Mouse (Mus musculus) megakaryocyte, embryonic 14.5 days (primary cell): ENCODE measurements around the gene Npas3. TPM values are rescaled to one million over a fixed set of nuclear protein-coding genes. Genes with fewer than 3 reads are reported as not detected.

ENCODE experiments used
- H3K27me3 ChIP-seq: replicated peaks from 2 replicates; pipeline ENCODE3; 2012; ENCODE audit warnings: inconsistent platforms
- H3K36me3 ChIP-seq: replicated peaks from 2 replicates; pipeline ENCODE3; 2012; ENCODE audit warnings: low read length, inconsistent platforms, mixed read lengths
- H3K4me1 ChIP-seq: 2 replicates; pipeline ENCODE4 v1.6.1; 2012; ENCODE audit warnings: inconsistent platforms
- H3K4me3 ChIP-seq: replicated peaks from 2 replicates; pipeline ENCODE3; 2012; ENCODE audit warnings: moderate library complexity, mild to moderate bottlenecking, inconsistent platforms
- H3K9me3 ChIP-seq: 2 replicates; pipeline ENCODE4 v1.6.1; 2012; ENCODE audit warnings: inconsistent platforms
- FLI1 ChIP-seq: IDR thresholded peaks from 2 replicates; pipeline ENCODE4 v1.6.1; 2012; ENCODE audit warnings: low read length, inconsistent platforms, mixed read lengths
- GATA1 ChIP-seq: IDR thresholded peaks from 3 replicates; pipeline ENCODE4 v1.6.1; 2012; ENCODE audit warnings: mixed read lengths, low read length, inconsistent platforms, borderline replicate concordance
- polyA plus RNA-seq: library from polyadenylated mRNA; stranded (reverse); fragments of >175 nt; gene quantifications from 2 replicates; pipeline ENCODE4 v1.2.3, GENCODE M21; 2012; ENCODE audit warnings: low replicate concordance; ENCODE audit not compliant: insufficient read depth

Npas3 gene
- polyA plus RNA-seq, 1 experiment = not detected

DNA sequence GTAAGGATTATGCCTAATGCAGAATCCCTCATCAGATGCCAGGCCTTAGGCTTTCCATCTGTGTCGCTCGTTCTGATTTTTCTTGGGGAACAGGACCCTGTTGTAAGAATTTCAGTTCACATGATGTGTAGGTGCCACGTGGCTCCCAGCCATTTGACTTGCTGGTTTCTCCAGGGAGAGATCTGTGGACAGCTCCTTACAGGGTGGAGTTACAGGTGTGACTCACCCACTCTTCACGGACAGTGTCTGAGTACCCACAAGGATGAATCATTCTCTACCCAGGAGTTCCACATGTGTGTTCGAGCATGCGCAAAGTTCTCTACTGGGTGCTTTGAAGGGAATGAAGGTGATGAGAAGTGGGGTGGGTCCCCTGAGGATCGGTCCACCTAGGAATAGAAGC lies 722.2 kb downstream of the Npas3 start:
- no peak for TF ChIP-seq FLI1
- TF ChIP-seq GATA1 = no peak
- no peaks in the 10 kb centered on the region for H3K9me3 ChIP-seq

DNA sequence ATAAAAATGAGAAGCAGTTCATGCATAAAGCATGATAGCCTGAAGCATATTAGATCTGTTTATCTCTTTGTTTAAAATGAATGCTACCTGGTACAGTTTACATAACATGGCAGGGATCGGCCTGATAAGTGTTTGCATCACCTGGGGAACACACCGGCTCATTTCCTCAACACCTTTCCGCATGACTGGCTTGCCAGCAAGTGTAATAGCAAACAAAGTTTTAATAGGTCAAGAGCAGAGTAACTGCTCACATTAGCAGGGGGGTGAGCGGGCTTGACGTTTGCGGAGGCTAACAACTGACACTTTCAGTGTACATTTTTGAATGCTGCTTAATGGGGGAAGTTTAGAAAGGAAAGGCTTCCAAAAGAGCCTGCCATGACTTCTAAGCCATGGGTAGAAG lies 724.9 kb downstream of the Npas3 start:
- Histone ChIP-seq H3K9me3 (no peaks in the 10 kb centered on the region), H3K4me3 (no peak overlapping the region), H3K4me1 (no peaks in the 10 kb centered on the region), H3K27me3 (peaks cover 2% of the 10 kb centered on the region), H3K36me3 (no peaks in the 10 kb centered on the region)
- TF ChIP-seq GATA1 (no peak), FLI1 (no peak)

More for the DNA sequence above, 722.2 kb downstream of the Npas3 start:
- Histone ChIP-seq H3K36me3 (no peaks in the 10 kb centered on the region), H3K4me3 (no peak overlapping the region), H3K4me1 (no peaks in the 10 kb centered on the region), H3K27me3 (no peaks in the 10 kb centered on the region)

DNA sequence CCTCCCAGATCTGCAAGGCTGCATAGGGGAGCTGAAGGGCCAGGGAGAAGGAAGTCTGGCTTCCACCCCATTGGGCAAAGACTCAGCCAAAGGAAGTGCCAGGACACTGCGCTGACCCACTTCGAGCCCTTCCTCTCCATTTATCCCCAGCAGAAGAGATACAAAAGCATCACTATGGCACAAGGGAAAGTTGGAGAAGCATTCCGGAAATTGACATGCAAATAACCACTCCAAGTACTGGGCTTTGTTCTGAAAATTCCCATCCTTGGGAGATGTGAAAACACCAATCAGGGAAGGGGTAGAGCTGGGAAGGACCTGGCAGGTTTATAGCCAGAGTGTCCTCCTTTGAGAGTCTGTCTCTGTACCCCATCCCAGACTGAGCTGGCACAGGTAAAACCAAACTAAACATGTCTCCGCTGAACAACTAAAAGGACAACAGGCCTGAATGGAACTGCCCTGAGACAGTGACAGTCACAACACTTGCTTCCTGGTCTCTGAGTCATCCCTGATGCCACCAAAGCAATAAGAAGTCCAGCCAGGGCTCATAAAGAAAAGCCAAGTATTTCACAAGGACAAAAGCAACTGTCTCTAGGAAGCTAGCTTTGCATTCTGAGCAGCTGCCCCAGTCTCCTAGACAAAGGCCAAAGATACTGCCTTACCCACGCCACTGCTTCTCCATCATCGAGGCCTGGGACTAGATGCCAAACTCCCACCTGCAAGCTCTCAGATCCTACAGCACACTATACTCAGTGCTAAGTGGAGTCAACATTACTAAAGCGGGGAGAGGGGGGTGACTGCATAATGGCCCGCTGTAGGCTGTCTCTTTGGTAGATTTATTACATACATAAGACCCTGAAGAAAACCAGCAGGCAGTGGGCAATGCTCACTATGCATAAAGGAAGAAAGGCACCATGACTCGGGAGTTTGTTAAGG lies 733.4 kb downstream of the Npas3 start:
- TF ChIP-seq GATA1 = no peak
- TF ChIP-seq FLI1 = no peak
- Histone ChIP-seq H3K4me3 (no peak overlapping the region), H3K36me3 (no peaks in the 10 kb centered on the region), H3K27me3 (no peaks in the 10 kb centered on the region), H3K9me3 (no peaks in the 10 kb centered on the region), H3K4me1 (peaks cover 3% of the 10 kb centered on the region; the same call in 1 of the 2 replicates)

DNA sequence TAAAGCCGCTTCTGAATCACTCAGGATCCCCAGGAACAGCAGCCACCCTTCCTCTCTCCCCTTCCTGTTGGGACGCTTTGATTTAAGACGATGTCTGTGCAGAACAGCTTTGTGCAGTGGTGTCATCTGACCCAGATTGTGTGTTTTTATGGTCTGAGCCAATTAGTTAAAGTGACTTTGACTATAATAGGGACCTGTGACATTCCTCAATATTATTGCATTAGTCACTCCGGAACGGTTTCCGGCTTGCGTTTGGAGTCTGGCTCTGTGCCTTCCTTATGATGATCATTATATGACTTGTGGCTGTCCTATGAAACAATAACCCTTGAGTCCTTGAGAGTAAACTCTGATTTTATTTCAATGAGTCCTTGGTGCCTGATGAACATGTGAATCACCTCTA lies 735.5 kb downstream of the Npas3 start:
- no peak for TF ChIP-seq GATA1
- no peak for TF ChIP-seq FLI1
- peaks cover 3% of the 10 kb centered on the region; the same call in 1 of the 2 replicates for H3K4me1 ChIP-seq
- no peaks in the 10 kb centered on the region for H3K27me3 ChIP-seq
- no peak overlapping the region for H3K4me3 ChIP-seq
- no peaks in the 10 kb centered on the region for H3K9me3 ChIP-seq
- no peaks in the 10 kb centered on the region for H3K36me3 ChIP-seq

DNA sequence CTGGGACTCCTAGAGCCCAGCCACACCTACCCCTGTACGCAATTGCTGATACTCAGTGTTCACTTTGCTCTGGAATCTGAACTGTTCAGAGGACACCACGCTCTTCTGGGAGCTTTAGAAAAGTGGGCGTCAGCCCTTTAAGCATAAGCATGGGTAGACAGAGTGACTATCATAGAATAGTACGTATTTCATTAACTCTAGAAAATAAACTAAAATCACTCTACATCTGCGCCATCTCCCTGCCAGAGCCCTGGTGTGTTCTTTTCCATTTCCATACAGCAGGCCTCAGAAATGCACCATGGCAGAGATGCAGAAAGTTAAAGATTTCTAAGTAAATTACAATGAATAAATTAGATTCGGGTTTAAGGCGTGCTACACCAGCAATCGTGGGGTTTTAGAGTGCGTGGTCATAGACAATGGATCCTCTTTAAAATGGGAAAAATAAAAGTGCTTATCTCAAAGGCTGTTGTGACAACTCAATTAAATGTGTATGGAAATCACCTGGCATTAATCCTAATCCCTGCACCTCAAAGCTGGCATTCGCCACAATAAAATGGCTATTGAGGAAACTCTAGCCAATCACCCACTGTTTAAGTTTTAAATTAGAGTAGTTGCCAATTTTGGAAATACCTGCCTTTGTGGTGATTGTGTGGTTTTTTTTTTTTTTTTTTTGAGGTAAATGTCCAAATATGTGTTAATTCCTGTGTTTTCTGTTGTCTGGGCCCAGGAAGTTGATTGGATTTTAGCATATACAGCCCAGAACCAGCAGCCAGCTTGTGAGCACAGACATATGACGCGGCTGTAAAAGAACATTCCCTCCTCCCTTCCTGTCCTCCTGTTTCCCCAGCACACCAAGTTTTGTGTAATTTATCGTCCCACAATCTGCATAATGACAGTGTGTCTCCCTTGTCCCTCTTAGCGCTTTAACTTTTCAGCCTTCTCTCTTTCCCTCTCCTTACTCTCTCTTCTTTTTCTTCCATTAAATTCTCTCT lies 737.7 kb downstream of the Npas3 start:
- peaks cover 3% of the 10 kb centered on the region; the same call in 1 of the 2 replicates for H3K4me1 ChIP-seq
- H3K4me3 ChIP-seq = no peak overlapping the region
- no peak for TF ChIP-seq GATA1
- no peak for TF ChIP-seq FLI1
- no peaks in the 10 kb centered on the region for H3K36me3 ChIP-seq
- no peaks in the 10 kb centered on the region for H3K27me3 ChIP-seq
- no peaks in the 10 kb centered on the region for H3K9me3 ChIP-seq

DNA sequence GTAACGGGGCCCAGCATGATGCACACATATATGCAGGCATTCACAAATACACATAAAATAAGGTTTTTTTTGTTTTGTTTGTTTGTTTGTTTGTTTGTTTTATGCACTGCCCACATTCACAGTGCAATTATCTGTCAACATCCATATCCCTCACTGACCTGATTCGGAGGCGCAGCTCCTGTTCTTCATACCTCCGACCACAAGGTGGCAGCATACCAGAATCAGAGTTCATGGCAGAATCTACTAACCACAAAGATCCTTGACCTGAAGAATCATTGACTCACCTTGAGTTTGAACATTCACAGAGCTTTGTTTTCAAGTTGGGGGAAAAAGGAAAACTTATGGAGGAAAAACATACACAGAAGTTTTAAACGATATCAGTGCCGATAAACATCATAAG lies 743.9 kb downstream of the Npas3 start:
- Histone ChIP-seq H3K27me3 (peaks cover 2% of the 10 kb centered on the region), H3K9me3 (no peaks in the 10 kb centered on the region), H3K36me3 (no peaks in the 10 kb centered on the region), H3K4me1 (no peaks in the 10 kb centered on the region), H3K4me3 (no peak overlapping the region)
- no peak for TF ChIP-seq FLI1
- no peak for TF ChIP-seq GATA1

DNA sequence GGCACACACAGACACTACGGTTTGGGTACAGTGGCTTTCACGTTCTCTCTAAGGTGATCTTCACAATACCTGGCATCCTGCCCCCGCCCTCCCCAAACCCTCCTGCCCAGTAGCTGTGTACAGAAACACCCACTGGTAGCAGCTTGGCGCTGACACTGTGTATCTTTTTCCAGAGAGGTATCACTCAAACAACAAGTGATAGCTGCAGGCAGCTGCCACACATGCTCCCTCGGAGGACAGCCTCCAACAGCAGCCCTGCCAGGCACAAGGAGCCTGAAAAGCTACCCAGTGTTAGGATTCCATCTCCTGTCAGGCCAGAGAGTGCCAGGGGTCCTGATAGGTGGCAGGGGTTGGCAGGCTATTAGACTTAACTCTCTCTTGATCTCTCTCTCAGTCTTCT lies 747.2 kb downstream of the Npas3 start:
- Histone ChIP-seq H3K4me3 (no peak overlapping the region), H3K36me3 (no peaks in the 10 kb centered on the region), H3K9me3 (no peaks in the 10 kb centered on the region), H3K27me3 (peaks cover 2% of the 10 kb centered on the region), H3K4me1 (peaks cover 4% of the 10 kb centered on the region; the same call in 1 of the 2 replicates)
- TF ChIP-seq FLI1 (no peak), GATA1 (no peak)

DNA sequence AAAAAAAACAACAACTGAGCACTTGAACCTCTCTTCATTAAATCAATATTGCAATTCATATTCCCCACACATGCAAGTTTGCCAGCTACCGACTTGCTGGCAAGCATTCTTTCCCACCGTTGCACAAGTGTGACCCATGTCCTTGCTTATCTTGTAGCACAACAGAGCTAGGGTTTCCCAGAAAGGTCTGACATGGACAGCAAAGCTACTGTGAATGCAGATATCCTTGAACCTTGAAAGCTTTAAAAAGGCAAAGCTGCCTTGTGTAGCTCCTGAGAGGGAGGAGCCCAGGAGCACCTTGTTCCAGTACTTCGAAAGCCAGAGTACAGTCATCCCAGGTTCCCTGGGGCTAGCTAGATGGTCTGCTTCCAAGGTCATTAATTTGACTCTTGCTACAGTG lies 748.7 kb downstream of the Npas3 start:
- TF ChIP-seq FLI1 = no peak
- TF ChIP-seq GATA1 = no peak
- Histone ChIP-seq H3K27me3 (peaks cover 2% of the 10 kb centered on the region), H3K9me3 (no peaks in the 10 kb centered on the region), H3K4me1 (peaks cover 4% of the 10 kb centered on the region; the same call in 1 of the 2 replicates), H3K36me3 (no peaks in the 10 kb centered on the region), H3K4me3 (no peak overlapping the region)
